Mouse (Mus musculus) natural killer cell, adult 2 months (primary cell): ENCODE measurements around the gene Mapk7.

Experiments used
- DNase-seq, 2 experiments: peaks; one replicate each; pipeline ENCODE4 v3.0.0; 2022; ENCODE audit warnings: low spot score in 2 of 2

The Mapk7 gene

DNA sequence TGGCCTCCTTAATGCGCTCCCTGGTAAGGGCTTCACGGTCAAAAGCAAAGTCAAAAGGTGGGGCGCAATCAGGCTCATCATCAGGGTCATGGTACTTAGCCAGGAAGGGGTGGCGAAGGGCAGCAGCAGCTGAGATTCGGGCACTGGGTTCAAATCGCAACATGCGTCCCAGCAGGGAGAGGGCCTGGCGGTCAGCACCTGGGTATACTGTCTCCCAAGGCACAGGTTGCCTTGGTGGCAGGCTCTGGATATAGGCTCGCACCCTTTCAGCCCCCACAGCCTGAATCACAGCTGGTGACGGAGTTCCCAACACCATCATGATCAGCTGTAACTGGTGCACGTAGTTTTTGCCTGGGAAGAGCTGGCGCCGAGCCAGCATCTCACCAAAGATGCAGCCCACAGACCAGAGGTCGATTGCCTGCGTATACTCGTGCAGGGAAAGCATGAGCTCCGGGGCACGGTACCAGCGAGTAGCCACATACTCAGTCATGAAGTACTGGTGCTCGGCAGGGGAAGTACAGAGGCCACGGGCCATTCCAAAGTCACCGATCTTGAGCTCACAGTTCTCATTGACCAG is 3.2 kb downstream of the Mapk7 start:
- DNase-seq, result no peak

DNA sequence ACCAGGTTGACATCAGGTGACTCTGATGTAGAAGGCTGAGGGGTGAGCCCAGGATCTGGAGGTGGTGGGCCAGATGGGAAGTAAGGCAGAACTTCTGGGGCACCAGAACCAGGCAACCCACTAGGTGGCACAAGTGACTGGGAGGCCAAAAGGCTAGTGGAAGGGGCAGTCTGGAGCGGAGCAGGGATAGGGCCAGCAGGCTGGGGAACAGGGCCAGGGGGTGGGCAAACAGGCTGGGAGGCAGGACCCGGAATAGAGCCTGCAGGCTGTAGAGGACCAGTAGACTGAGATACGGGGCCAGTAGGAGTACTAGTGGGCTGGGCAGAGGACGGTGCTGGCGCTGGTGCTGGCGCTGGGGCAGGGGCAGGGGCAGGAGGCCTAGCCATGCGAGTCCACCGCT is 4.3 kb downstream of the Mapk7 start:
- DNase-seq, result no peak

DNA sequence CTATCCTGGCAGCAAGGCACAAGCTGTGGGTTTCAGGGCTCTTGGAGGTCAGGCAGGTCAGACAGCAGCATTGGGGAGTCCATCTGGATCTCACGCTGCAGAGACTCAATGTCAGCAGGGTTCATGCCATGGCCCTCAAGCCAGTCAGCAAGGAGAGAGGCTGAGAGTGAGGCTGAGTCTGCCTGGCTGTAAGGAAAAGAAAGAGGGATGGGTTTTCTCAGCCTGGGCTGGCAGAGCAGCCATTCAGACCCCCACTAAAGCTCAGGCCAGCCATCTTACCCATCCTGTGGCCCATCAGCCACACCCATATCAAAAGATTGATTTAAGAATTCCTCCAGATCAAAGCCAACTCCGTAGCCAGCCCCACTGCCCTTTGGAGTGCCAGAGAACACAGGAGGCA is 5.1 kb downstream of the Mapk7 start:
- no peak for DNase-seq

DNA sequence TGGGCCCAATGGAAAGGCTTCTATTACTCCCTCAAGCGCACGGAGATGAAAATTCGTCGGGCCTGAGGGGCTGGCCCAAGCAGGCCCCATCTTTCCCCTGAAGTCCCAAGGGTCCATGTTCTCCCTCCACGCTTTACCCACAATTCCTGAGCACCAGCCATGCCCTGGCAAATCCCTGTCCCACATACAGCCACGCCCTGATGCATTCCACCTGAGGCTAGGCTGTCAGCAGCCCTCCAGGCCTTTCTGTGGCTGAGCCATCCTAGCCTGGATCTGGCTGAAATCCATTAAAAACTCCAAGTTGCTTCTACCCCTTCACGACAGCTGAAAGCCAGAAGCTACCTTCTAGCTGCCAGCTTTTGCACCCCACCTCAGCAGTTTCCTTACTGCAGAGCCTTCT is 6.3 kb downstream of the Mapk7 start:
- no peak for DNase-seq

DNA sequence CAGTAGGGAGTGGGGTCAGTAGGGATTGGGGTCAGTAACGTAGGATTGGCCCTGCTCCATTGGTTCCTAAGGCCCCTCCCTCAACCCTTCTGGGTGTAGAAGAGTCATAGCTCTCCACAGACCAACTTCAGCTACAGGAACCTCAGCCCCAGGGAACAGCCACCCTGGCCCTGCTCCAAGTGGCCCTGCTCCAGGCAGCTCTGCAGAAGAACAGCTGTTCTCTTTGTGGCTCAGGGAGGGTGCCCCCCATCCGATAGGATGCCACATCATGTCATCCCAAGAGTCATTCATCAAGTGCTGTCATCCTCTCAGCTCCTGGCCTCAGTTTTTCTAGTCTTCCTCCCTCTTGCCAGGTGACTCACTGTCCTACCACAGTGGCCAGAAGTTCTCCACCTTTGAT is 6.8 kb downstream of the Mapk7 start:
- no peak for DNase-seq

DNA sequence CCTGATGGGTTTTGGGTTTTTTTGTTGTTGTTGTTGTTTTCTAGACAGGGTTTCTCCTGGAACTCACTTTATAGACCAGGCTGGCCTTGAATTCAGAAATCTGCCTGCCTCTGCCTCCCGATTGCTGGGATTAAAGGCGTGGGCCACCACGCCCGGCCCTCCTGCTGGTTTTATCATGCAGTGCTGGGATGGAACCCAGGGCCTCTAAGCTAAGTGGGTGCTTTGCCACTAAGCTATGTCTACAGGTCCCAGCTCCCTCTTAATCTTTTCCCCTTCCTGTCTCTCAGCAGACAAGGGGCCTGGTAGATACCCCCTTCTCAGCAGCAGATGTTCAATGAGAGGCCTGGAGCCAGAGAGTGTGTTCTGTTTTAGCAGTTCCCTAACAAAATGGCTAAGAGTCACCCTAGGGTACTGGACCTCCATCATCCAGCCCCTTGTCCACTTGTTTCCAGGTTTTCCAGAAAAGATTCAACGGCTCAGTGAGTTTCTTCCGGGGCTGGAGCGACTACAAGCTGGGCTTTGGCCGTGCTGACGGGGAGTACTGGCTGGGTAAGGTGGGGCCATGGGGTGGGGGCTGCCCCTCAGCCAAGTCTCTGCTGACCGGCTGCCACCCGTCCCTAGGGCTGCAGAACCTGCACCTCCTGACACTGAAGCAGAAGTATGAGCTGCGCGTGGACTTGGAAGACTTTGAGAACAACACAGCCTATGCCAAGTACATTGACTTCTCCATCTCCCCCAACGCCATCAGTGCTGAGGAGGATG is 7.6 kb downstream of the Mapk7 start:
- DNase-seq, result no peak

DNA sequence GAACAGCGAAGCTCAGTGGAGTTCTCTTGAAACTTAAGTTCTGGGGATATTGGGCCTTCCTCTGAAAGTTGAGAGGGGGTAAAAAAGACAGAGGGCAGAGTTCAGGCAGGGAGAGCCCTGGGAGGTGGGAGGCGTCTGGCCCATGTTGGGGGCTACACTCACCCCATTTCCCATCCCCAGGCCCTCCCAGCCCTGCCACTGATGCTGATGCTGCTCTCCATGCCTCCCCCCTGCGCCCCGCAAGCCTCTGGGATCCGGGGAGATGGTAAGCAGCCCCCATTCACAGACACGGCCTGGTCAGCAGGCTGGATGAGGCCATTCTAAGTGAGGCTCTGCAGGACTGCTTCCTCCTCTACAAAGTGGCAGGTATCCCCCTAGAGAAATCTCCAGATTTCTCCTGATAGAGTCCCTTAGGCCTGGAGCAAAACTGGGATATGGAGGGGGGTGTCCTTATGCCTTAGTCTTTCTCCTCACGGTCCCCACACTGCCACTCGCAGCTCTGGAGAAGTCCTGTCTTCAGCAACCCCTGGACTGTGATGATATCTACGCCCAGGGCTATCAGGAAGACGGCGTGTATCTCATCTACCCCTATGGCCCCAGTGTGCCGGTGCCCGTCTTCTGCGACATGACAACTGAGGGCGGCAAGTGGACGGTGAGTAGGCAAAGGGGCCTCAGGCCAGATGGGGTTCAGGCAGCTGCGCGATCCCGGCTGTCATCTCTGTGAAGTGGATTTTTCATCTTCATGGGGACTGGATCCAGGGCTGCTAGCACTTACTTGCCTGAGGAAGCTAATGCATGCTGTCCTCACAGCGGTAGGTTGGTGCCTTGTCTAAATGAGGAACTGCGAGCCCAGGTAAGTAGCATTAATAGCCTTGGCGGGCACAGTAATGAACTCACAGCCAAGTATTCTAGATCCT is 8.4 kb downstream of the Mapk7 start:
- DNase-seq, result no peak

DNA sequence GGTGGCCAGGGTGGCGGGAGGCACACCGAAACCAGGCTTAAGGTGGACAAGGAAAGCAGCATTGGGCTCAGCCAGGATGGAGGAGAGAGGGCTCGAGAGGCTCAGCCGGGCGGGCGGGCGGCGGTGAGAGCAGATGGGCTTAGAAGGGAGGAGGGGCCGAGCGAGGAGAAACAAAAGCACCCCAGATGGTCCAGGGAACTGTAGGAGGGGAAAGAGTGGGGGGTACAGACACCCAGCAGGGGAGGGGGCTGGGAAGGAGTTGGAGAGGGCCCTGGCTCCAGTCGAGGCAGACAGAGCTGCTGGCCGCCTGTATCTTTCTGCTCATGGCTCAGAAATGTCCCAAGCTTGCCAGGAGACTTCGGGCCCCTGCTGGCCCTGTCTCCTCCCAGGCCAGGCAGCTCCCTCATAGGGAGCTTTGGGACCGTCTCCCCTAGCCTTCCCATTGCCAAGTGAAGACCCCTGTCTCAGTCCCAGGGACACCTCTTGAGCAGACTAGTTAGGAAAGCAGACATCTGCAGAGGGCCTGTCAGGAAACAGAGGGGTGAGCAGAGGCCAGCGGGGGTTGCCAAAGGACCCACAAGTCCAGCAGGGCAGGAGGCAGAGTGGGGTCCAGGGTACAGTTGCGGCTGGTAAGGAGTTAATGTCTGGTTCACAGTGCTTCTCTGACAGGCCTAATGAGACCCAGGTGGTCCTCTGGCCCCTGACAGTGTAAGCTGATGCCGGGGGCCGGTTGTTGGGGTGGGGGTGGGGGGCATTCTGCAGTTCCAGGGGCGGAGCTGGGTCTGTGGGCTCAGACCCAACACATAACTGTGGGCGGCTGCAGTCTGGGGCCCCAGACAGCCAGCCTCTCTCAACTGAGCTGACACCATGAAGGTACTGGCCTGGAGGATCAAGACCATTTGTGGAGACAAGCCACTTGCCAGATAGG is 9.3 kb downstream of the Mapk7 start, which contains the start of gene Mfap4:
TSS of gene Mfap4 (plus strand) at position 819 of the 928 bp plus-strand sequence.
- no peak for DNase-seq

DNA sequence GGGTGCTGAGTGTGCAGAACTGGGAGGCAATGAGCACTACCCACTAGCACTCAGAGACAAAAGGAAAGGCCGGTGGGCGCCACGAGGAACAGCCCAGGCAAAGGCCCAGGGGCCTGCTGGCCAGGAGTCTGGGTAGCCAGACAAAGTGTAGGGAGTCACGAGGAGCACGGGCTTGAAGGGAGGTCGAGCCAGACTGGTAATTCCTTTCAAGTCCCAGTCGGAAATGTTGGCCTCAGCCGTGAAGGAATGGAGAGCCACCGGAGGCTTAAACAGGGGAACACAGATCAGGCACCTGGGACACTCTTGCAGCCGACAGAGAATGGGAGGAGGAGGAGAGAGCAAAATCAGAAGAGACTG is 10.0 kb downstream of the Mapk7 start:
- DNase-seq, result no peak

DNA sequence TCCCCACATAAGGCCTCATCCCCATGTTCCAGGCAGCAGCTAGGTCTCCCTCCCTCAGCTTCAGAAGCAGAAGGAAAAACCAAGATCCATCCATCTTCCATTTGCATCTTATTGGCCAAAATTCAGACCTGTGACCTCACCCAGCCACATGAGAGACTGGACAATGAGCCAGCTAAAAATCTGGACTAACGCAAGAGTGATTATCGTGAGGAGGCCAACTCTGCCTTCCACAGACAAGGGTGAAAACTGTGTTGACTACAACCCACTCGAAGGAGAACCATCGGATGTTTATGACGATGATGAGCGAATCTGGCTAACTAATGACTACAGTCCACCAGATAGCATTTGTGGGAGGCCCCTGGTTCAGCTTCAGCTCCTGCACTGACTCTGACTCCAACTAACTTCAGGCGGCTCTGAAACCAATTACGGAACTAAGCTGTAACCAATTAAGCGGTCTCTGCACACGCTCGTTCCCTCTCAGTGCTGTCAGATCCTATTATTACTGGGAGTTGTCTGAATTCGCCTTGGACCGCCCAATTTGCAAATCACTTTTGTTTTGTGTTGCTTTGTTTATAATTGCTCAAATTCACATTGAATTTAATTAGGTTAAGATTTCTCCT is 10.9 kb downstream of the Mapk7 start:
- DNase-seq, result no peak

DNA sequence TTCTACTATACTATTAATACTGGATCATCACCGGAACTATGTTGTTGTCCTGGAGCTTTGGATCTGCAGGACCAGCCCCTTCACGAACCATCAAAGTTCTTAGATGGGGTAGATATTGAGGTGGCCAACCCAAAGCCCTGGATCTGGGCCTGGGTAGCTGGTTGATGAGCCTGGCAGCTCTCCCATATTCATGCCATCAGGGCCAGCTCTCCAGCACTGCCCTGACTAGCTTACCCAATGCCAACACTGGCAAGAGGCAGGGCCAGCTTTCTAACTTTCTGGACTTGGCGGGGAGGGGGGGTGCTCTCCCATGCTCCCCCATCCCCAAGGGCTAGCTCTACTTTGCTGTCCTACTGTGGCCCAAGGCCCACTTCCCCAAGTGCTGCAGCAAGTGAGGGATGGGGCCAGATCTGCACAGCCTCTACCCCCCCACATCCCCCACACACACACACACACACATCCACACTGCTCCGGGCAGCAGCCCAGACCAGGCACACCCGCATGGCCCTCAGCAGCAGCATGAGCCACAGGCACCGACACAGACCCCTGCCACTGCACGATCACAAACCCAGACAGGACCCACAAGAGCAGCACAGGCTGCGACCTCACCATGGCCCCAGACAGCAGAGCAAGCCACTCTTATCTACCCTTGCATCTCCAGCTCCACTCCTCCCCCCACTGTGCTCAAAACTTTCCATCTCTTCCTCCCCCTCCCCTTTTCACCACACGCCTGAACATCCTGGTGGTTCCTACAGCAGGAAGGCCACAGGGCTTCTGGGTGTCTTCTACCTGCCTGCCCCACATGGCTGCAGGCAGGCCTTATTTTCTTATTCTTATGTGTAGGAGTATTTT is 12.7 kb downstream of the Mapk7 start:
- DNase-seq, result no peak

DNA sequence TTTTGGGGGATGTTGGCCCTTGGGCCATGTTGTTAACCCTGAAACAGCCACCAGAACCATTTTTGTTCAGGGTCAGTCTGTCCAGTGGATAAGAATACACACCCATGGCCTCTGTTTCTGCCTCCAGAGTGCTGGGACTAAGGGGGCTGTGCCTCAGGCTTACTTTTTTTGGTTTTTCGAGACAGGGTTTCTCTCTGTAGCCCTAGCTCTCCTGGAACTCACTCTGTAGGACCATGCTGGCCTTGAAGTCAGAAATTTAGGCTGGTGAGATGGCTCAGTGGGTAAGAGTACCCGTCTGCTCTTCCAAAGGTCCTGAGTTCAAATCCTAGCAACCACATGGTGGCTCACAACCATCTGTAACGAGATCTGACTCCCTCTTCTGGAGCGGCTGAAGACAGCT is 15.4 kb downstream of the Mapk7 start:
- no peak for DNase-seq

DNA sequence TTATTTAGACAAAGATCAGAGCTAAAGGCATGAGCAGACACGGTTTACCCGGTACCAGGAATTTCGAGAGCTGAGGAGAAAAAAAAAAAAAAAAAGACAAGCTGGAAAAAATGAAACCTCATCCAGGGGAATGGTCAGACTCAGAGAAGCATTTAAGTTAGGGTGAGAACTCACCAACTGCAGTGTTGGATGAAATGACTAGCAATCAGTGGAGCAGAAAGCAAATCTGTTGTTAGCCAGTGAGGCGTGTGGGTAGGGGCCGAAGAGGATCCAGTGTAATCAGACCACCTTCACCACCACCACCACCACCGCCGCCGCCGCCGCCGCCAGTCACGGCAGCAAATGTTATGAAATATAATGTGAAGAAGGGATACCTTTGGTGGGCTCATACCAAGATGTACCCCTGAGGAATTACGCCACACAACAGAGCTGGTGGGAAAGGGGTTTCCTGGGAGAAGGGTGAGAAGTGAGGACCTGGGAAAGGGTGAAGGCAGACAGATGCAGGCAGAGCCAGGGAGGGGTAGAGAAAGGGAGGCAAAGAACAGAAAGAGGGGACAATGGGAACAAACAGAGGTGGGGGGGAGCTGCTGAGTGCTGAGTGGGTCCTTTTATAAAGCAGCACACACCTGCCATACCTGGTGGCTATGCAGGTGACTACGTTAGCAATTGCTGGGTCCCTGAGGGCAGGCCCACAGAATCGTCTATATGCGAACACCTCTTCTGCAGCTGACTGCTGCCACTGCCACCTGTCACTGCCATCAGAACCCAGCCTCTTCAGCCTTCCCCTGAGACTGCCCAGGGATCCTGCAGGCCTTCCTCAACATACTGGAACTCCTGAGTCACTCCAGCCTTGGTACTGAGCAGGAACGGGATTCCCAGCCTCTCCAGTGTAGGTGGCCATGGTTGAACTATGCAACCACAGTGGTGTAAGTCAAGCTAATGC is 16.4 kb downstream of the Mapk7 start:
- no peak for DNase-seq

DNA sequence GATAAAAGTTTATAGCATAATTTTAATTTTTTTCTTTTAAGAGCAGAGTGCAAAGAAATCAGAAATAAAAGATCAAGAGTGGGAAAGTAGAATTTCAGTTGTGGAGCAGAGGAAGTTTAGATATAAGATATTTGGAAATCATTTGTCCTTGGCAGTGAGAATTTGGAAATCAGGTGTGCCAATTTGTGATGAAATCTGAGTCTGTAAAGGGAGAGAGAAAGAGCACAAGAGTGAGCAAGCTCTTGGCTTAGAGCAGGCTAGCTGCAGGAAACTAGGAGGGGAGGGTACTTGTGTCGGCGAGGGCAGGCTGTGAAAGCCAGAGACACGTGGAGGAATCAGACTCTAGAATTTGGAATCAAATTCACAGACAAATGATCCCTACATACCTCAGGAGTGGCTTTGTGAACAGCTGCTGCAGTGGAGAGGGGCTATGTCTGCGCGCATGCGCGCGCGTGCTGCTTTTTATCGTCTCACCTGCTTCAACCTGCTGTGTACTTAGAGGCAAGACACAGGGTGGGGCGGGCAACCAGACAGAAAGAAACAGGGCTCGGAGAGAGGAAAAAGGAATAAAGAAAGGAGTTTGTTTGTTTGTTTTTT is 17.3 kb downstream of the Mapk7 start:
- no peak for DNase-seq

DNA sequence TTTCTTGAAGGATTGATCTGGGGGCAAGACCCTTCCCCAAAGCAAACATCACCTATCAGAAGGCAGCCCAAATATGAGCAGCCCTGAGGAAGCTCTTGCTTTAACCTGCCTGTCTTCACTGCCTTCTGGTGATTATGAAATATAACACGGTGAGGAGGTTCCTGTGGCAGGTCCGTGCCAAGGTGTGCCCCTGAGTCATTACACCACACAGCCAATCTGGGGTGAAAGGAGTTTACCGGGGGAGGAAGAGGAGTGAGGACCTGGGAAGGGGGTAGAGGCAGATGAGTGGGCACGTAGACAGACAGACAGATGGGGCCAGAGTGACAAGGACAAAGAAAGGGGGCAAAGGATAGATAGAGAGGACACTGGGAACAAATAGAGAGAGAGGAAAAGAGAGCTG is 20.6 kb downstream of the Mapk7 start:
- DNase-seq, result no peak

DNA sequence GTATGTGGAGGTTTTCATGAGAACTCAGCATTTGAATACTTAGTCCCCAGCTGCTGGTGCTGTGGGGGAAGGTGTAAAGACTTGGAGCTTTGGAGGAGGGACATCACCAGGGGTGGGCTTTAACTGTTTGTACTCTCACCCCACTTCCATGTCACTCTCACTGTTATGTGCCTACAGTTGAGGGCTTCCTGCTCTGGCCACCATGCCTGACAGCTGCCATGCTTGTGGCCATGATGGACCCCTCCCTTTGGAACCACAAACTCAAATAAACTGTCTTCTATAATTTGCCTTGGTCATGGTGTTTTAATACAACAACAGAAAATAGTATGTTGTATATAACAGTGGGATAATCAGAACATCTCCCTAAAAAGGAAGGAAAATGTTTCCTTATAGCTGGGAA is 23.3 kb downstream of the Mapk7 start:
- DNase-seq, result no peak

DNA sequence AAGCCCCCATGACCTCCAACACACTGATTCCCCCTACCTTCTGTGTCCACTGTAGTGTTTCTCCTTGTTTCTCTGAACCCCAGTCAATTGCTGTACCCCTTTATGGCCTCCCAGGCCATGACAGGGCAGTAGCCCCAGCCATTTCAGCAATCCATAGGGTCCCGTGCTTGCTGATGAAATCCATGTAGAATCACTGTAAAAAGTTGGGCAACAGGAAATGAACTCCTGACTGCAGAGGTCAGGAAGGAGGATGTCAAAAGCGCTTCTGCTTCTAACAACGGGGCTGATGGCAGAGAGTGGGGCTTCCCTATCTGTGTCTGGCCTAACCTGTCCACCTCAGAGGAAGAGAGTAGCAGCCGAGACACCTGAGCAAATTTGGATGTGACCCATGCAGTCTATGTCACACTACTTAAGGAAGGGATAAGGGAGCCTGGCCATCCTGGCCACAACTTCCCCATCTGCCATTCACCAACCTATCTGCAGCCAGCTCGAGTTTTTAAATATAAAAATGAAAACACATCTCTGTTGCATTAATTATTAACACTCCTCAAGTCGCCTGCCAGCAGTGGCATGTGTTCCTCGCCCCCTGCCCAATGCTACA is 24.8 kb downstream of the Mapk7 start:
- no peak for DNase-seq

DNA sequence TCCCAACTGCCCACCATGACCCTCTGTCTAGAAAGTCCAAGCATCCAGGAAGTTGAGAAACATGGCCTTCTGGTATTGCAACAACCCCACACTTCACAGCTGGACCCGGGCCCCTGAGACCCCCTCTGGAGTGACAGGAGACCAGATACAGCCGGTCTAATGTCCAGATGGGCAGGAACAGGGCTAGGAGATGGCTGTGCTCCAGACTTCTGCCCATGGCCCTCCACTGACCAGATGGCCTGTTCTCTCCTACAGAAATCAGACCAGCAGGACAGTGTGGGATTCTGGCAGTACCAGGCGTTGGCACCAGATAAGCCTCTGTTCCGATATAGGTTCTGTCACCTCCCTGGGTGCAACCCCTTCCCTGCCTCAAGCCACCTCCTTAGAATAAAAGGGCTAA is 25.7 kb downstream of the Mapk7 start:
- no peak for DNase-seq
